Mouse (Mus musculus) MEL (cell line): Measurements from ENCODE around the gene Col6a1. TPM values are rescaled to one million over a fixed set of nuclear protein-coding genes. Genes with fewer than 3 reads are reported as not detected.

ENCODE experiments used
- DNase-seq: peaks from one replicate; pipeline ENCODE4 v3.0.0; 2011; ENCODE audit warnings: low read depth, low spot score
- H3K27ac ChIP-seq: 2 replicates; pipeline ENCODE4 v1.5.1; 2012; ENCODE audit warnings: low read depth, mild to moderate bottlenecking, control low read depth, low read length, moderate library complexity; ENCODE audit not compliant: control insufficient read depth
- H3K27me3 ChIP-seq, 2 experiments: fragments of 150-350 bp in 1 of 2; sonication (generic) in 1 of 2; 2 replicates each; pipeline ENCODE4 v1.6.1; 2012; ENCODE audit warnings: low read length in 2 of 2, mild to moderate bottlenecking in 2 of 2, improper control_type of control experiment in 1 of 2, moderate library complexity in 1 of 2; ENCODE audit not compliant: insufficient read depth in 2 of 2, control insufficient read depth in 1 of 2
- H3K36me3 ChIP-seq, 2 experiments: 2 replicates each; pipeline ENCODE4 v1.6.1; 2012 to 2014; ENCODE audit warnings: low read length in 2 of 2, improper control_type of control experiment in 1 of 2, inconsistent platforms in 1 of 2, mild to moderate bottlenecking in 1 of 2; ENCODE audit not compliant: insufficient read depth in 2 of 2, control insufficient read depth in 1 of 2
- H3K4me1 ChIP-seq, 2 experiments: fragments of 150-350 bp in 1 of 2; sonication (generic) in 1 of 2; 2 replicates each; pipeline ENCODE4 v1.6.1; 2012; ENCODE audit warnings: low read length in 2 of 2, improper control_type of control experiment in 1 of 2, mild to moderate bottlenecking in 1 of 2; ENCODE audit not compliant: insufficient read depth in 2 of 2, control insufficient read depth in 1 of 2
- H3K4me3 ChIP-seq, 2 experiments: fragments of 150-350 bp in 1 of 2; sonication (generic) in 1 of 2; 2 replicates each; pipeline ENCODE4 v1.5.1; 2012; ENCODE audit warnings: low read depth in 2 of 2, low read length in 2 of 2, mild to moderate bottlenecking in 2 of 2, moderate library complexity in 2 of 2, control low read depth in 1 of 2, improper control_type of control experiment in 1 of 2; ENCODE audit not compliant: control insufficient read depth in 1 of 2, insufficient read depth in 1 of 2
- H3K79me2 ChIP-seq: 2 replicates; pipeline ENCODE4 v1.6.1; 2012; ENCODE audit warnings: mild to moderate bottlenecking, low read length, moderate library complexity; ENCODE audit not compliant: control insufficient read depth, poor library complexity, insufficient read depth
- H3K9ac ChIP-seq: 2 replicates; pipeline ENCODE4 v1.6.1; 2012; ENCODE audit warnings: low read depth, mild to moderate bottlenecking, control low read depth, low read length, moderate library complexity; ENCODE audit not compliant: control insufficient read depth, poor library complexity, severe bottlenecking
- H3K9me3 ChIP-seq: fragments of 150-350 bp; sonication (generic); replicated peaks from 2 replicates; pipeline ENCODE4 v1.6.1; 2012; ENCODE audit warnings: mild to moderate bottlenecking, low read length, improper control_type of control experiment, moderate library complexity; ENCODE audit not compliant: insufficient read depth
- BHLHE40 ChIP-seq: IDR thresholded peaks from 2 replicates; pipeline ENCODE4 v1.6.1; 2012; ENCODE audit warnings: low read depth, mild to moderate bottlenecking, inconsistent platforms, low read length, improper control_type of control experiment, borderline replicate concordance
- CHD1 ChIP-seq: IDR thresholded peaks from 2 replicates; pipeline ENCODE4 v1.6.1; 2012; ENCODE audit warnings: low read depth, mild to moderate bottlenecking, inconsistent platforms, low read length, improper control_type of control experiment
- CTCF ChIP-seq, 3 experiments: IDR thresholded peaks in 2 of 3; conservative IDR thresholded peaks in 1 of 3; 2 replicates each; pipeline ENCODE4 v1.5.1; 2011 to 2012; ENCODE audit warnings: low read length in 3 of 3, low read depth in 2 of 3, mild to moderate bottlenecking in 2 of 3, improper control_type of control experiment in 1 of 3, inconsistent platforms in 1 of 3, mixed read lengths in 1 of 3, moderate library complexity in 1 of 3; ENCODE audit not compliant: control insufficient read depth in 1 of 3, insufficient read depth in 1 of 3, poor library complexity in 1 of 3, severe bottlenecking in 1 of 3
- E2F4 ChIP-seq: IDR thresholded peaks from 2 replicates; pipeline ENCODE4 v1.6.1; 2011; ENCODE audit warnings: low read depth, low read length, improper control_type of control experiment, borderline replicate concordance
- ELF1 ChIP-seq: IDR thresholded peaks from 2 replicates; pipeline ENCODE4 v1.6.1; 2014; ENCODE audit warnings: low read depth, mild to moderate bottlenecking, inconsistent platforms, low read length, improper control_type of control experiment, moderate library complexity
- ETS1 ChIP-seq: IDR thresholded peaks from 2 replicates; pipeline ENCODE4 v1.6.1; 2012; ENCODE audit warnings: low read depth, mild to moderate bottlenecking, inconsistent platforms, low read length, improper control_type of control experiment, moderate library complexity
- HCFC1 ChIP-seq: IDR thresholded peaks from 2 replicates; pipeline ENCODE4 v1.6.1; 2012; ENCODE audit warnings: low read depth, mild to moderate bottlenecking, inconsistent platforms, low read length, improper control_type of control experiment, moderate library complexity
- JUND ChIP-seq: IDR thresholded peaks from 2 replicates; pipeline ENCODE4 v1.6.1; 2011; ENCODE audit warnings: low read depth, mild to moderate bottlenecking, improper control_type of control experiment, low read length
- KAT2A ChIP-seq: conservative IDR thresholded peaks from 2 replicates; pipeline ENCODE4 v1.6.1; 2012; ENCODE audit warnings: low read depth, low read length, improper control_type of control experiment, inconsistent platforms
- MAFK ChIP-seq: IDR thresholded peaks from 2 replicates; pipeline ENCODE4 v1.6.1; 2011; ENCODE audit warnings: low read depth, mild to moderate bottlenecking, low read length, improper control_type of control experiment, borderline replicate concordance
- MAX ChIP-seq: IDR thresholded peaks from 2 replicates; pipeline ENCODE4 v1.6.1; 2011; ENCODE audit warnings: low read length, improper control_type of control experiment
- MYB ChIP-seq: IDR thresholded peaks from 2 replicates; pipeline ENCODE4 v1.6.1; 2011; ENCODE audit warnings: mild to moderate bottlenecking, low read depth, low read length, improper control_type of control experiment
- MYC ChIP-seq: IDR thresholded peaks from 2 replicates; pipeline ENCODE4 v1.6.1; 2011; ENCODE audit warnings: low read depth, mild to moderate bottlenecking, low read length, improper control_type of control experiment, moderate library complexity
- NRF1 ChIP-seq: IDR thresholded peaks from 2 replicates; pipeline ENCODE4 v1.6.1; 2014; ENCODE audit warnings: low read depth, mild to moderate bottlenecking, inconsistent platforms, low read length, improper control_type of control experiment, moderate library complexity; ENCODE audit not compliant: poor library complexity, insufficient read depth, severe bottlenecking
- POLR2AphosphoS2 ChIP-seq: IDR thresholded peaks from 2 replicates; pipeline ENCODE4 v1.6.1; 2011; ENCODE audit warnings: low read length, improper control_type of control experiment
- POLR2AphosphoS5 ChIP-seq: IDR thresholded peaks from 2 replicates; pipeline ENCODE4 v1.6.1; 2012; ENCODE audit warnings: low read depth, borderline replicate concordance, mild to moderate bottlenecking, inconsistent platforms, low read length, moderate library complexity, mixed read lengths
- SIN3A ChIP-seq: IDR thresholded peaks from 2 replicates; pipeline ENCODE4 v1.6.1; 2012; ENCODE audit warnings: low read length, improper control_type of control experiment, inconsistent platforms
- UBTF ChIP-seq: IDR thresholded peaks from 2 replicates; pipeline ENCODE4 v1.6.1; 2012; ENCODE audit warnings: low read depth, mild to moderate bottlenecking, inconsistent platforms, low read length, improper control_type of control experiment, moderate library complexity, borderline replicate concordance; ENCODE audit not compliant: insufficient read depth
- USF1 ChIP-seq: IDR thresholded peaks from 2 replicates; pipeline ENCODE4 v1.6.1; 2014; ENCODE audit warnings: low read depth, mild to moderate bottlenecking, inconsistent platforms, low read length, improper control_type of control experiment, moderate library complexity
- USF2 ChIP-seq, 2 experiments: IDR thresholded peaks; 2 replicates each; pipeline ENCODE4 v1.6.1; 2011 to 2012; ENCODE audit warnings: improper control_type of control experiment in 2 of 2, low read length in 2 of 2, borderline replicate concordance in 1 of 2, inconsistent platforms in 1 of 2, low read depth in 1 of 2, mild to moderate bottlenecking in 1 of 2; ENCODE audit not compliant: insufficient read depth in 1 of 2
- ZC3H11A ChIP-seq: IDR thresholded peaks from 2 replicates; pipeline ENCODE4 v1.6.1; 2012; ENCODE audit warnings: low read depth, mild to moderate bottlenecking, inconsistent platforms, low read length, improper control_type of control experiment
- ZNF384 ChIP-seq: IDR thresholded peaks from 2 replicates; pipeline ENCODE4 v1.6.1; 2012; ENCODE audit warnings: low read depth, mild to moderate bottlenecking, inconsistent platforms, low read length, improper control_type of control experiment
- polyA plus RNA-seq, 2 experiments: library from polyadenylated mRNA; stranded (reverse) in 1 of 2; unstranded in 1 of 2; fragments of >175 nt in 1 of 2; fragments of >200 nt in 1 of 2; gene quantifications; 2 replicates each; pipeline versions ENCODE4 v1.2.1 to v1.2.4; 2012; ENCODE audit warnings: low replicate concordance in 2 of 2, low read depth in 1 of 2; ENCODE audit not compliant: insufficient read length in 2 of 2, insufficient read depth in 1 of 2, missing spikeins in 1 of 2
- total RNA-seq: library from RNA; depleted of rRNA; stranded (reverse); fragments of 300-350 nt; gene quantifications from 2 replicates; pipeline ENCODE4 v1.2.3, GENCODE M21; 2012

Gene Col6a1
- total and polyA plus RNA-seq, 3 experiments: not detected

GRCm38 (mm10) chr10:76681882-76682281 lies 44.1 kb downstream of the Col6a1 start:
- no peak overlapping the region for H3K9ac ChIP-seq
- peaks cover 0 to 14% of the 10 kb centered on the region in 2 experiments; a peak in 2 of 4 replicates for H3K27me3 ChIP-seq
- no peaks in the 10 kb centered on the region for H3K9me3 ChIP-seq
- H3K4me1 ChIP-seq: no peaks in the 10 kb centered on the region
- H3K27ac ChIP-seq: no peak overlapping the region
- no peaks in the 10 kb centered on the region for H3K36me3 ChIP-seq
- TF ChIP-seq MYC (no peak), NRF1 (no peak), POLR2AphosphoS2 (no peak), USF2 (IDR thresholded peaks at IDR 0.05; ENCODE audit: borderline replicate concordance in 1 of 2, insufficient read depth in 1 of 2, low read depth in 1 of 2, low read length in 2 of 2) (no peak), ELF1 (no peak), POLR2AphosphoS5 (no peak), KAT2A (no peak), UBTF (no peak), CHD1 (no peak), CTCF (IDR thresholded peaks at IDR 0.05 in 2 of 3, conservative IDR thresholded peaks at IDR 0.05 in 1 of 3; ENCODE audit: control insufficient read depth in 1 of 3, insufficient read depth in 1 of 3, low read depth in 2 of 3, low read length in 3 of 3, poor library complexity in 1 of 3, severe bottlenecking in 1 of 3) (no peak), MYB (no peak), E2F4 (no peak)
- no peak overlapping the region for H3K4me3 ChIP-seq
- no peak for DNase-seq
- no peaks in the 10 kb centered on the region for H3K79me2 ChIP-seq

DNA sequence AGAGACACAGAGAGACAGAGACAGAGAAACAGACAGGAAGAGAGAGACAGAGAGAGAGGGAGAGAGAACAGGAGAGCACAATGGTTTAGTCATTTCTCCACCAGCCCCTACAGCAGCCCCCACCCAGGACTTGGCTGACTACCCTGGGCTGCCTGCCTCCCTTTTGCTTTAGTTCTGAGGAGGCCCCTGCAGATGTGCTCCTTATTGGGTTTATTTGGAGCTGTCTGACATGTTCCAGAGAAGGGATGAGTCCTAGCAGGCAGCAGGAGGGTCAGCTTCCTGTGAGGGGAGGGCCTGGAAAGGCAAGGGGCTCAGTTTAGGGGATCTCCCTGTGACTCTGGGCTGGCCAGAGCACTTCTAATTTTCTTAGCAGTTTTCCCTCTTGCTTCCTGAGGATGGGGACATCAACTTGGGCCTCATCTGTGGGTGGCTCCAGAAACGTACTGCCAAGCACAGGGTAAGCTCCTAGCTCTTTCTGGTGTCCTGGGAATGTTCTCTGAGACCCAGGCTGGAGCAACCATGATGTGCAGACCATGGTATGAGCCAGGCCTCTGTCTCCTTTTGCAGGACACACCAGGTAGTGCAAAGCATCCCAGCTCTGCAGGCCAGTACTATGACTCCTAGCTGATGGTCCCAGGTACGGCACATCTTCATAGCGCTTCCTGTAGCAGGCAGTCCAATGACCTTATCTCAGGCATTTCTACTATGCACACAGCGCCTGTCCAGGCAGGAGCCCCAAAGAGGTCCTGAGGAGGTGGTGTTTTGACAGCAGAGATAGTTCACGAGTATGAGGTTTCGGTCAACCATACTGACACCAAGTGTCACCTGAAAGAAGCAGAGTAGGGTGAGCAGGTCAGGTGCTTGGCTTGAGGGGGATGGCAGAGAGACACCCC lies 45.0 kb downstream of the Col6a1 start:
- Histone ChIP-seq H3K4me1 (no peaks in the 10 kb centered on the region), H3K27me3 (peaks cover 0 to 12% of the 10 kb centered on the region in 2 experiments; a peak in 2 of 4 replicates), H3K36me3 (no peaks in the 10 kb centered on the region), H3K4me3 (no peak overlapping the region), H3K27ac (no peak overlapping the region), H3K9me3 (no peaks in the 10 kb centered on the region), H3K9ac (no peak overlapping the region), H3K79me2 (no peaks in the 10 kb centered on the region)
- no peak for TF ChIP-seq HCFC1
- no peak for TF ChIP-seq BHLHE40
- no peak for TF ChIP-seq ETS1
- no peak for TF ChIP-seq JUND
- TF ChIP-seq KAT2A: no peak
- TF ChIP-seq MYC: no peak
- no peak for TF ChIP-seq UBTF
- no peak for TF ChIP-seq ZNF384
- TF ChIP-seq USF1: no peak
- TF ChIP-seq ELF1: no peak
- TF ChIP-seq CHD1: no peak
- TF ChIP-seq MYB: no peak
- TF ChIP-seq MAFK: no peak
- TF ChIP-seq MAX: no peak
- TF ChIP-seq ZC3H11A: no peak
- no peak for TF ChIP-seq SIN3A
- DNase-seq: no peak
